Mouse (Mus musculus): ENCODE data around the gene Fbxw27.
"Not testable (repeated sequence)": the region's sequence is repeated elsewhere in the genome, so short reads cannot be mapped to it uniquely, and the experiment has no call there.

The Fbxw27 gene

DNA sequence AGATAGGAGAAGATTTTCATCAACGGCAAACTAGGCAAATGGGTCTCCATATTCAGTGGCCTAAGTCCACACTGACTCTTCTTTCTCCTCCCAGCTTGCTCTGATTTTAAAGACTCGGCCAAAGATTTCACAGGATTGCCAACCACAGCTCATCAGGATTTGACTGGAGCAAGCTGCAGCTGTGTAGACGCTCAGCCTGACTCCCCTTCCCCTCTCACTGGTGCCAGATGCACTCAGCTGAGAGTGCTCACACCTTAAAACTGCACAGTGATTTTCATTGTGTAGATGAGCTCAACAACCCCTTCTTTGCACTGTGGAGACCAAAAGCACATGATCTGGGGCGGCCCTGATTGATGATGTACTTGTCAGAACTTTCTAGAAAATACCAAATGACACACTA lies at the start of gene Fbxw27:
Gene Fbxw27 (minus strand): TSS at position 101 of the 400 bp plus-strand sequence.
- not testable (repeated sequence) for DNase-seq (ENCODE audit: low read depth, low spot score)

DNA sequence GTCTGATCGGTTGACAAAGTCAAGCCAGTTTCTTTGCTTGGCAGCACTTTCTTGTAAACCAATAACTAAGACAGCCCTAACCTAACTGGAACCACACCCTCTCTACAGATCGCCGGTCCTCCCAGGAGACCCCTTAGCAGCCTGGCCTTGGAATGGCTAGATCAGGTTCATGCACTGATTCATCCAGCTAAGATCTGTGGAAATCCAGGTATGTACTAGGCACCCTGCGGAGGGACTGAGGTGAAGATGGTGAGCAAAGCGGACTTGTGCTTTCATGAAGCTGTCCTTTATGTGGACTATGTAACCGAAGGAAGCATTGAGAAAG lies 42.6 kb upstream of the Fbxw27 start:
- no peak for DNase-seq (ENCODE audit: low read depth, low spot score)

DNA sequence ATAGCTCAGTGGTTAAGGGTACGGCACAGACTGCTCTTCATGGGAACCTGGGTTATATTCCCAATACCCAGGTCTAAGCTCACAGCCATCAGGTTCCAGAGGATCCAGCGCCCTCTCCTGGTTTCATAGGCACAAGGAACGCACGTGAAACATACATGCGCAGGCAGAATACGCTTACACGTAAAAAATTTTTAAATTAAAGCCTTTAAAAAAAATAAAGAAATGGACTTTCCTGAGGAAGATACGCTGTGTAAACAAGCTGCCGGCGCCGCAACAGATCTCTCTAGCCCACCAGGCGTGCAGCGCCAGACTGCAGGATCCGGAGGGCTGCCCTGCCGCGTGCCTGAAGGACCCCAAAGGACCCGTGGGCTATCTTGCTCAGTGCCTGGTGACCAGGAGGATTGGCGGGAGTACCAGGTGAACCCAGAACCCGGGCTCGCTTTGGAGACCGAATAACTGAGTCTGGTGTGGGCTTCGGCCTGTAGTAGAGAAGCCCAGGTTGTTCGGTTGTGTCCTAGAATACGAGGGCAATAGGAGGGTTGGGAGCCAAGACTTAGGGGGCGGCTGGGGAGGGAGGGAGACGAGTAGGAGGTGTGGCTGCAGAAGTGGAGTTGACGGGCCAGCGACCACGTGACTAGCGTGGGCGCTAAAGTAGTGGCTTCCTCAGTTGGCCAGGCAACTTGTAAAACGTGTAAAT lies 42.1 kb upstream of the Fbxw27 start, which contains the start of gene Nme6:
Gene Nme6 (plus strand): TSS at position 359 of the 697 bp plus-strand sequence.
- peak; percentile 74 for DNase-seq (ENCODE audit: low read depth, low spot score)

DNA sequence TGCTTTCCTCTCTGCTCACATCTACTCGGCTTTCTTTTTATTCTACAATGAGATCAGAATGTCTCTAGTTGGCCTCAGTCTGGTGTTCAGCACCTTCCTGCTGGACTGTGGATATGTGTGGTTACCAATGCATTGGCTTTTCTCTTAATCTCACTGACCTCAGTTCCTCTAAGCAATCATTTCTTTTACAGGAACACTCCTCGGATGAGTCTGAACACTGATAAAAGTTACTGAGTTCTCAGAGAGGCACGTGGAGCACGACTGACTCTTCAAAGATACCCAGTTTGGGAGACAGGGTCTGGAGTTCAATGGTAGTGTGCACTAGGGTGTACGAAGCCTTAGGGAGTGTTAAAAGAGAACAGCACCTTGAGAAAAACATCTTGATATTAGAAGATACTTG lies 35.7 kb upstream of the Fbxw27 start:
- DNase-seq (ENCODE audit: low read depth, low spot score) = no peak

DNA sequence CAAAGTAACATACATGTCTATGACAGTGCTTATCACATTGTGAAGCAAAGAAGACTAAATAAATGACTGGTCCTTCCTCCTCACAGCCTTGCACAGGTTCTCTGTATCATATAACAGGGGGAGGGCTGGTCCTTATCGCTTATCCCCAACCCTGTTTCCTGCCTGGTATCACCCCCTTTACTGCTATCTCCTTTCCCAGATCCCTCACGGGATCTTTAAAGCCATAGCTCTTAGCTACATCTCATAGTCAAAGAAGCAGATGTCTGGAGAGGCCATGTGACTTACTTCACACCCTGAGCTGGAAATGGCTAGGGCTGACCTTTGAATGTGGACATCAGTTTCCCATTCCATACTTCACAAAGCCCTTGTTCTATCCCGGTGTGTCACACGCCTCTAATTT lies 35.3 kb upstream of the Fbxw27 start:
- no peak for DNase-seq (ENCODE audit: low read depth, low spot score)

DNA sequence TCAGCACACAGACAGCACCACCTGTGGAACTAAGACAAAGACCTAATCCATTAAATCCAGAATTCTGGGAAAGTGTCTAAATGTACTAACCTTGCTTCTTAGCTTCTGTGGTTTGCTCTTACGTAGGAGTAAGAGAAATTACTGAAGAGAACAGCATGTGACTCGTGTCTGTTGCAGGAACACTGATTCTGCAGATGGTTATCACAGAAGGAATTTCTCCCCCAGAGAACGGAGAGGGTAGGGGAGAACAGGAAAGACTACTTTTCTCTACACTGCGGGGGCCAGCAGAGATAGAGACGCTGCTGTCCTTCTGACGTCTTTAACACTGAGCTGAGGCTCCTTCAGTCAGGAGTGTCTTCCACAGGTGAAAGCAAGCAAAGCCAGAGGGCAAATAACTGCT lies 25.9 kb upstream of the Fbxw27 start:
- no peak for DNase-seq (ENCODE audit: low read depth, low spot score)

DNA sequence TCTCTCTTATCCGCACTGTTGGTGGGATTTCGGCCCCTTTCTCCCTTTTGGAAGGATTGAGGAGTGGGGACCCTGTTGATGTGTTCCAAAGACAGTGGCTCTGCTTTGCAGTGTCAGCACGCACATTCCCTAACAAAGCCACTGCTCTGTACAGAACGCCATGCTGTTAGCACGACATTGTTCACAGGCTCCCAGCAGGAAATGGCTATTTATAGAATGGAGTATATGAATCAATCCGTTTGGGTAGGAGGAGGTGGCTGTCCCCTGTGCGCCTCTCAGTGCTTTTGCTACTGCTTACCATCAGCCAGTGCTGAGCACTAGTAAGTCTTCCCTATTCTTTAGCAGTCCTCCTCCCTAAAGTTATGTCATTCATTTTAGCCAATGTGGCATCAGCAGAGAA lies 23.0 kb upstream of the Fbxw27 start:
- DNase-seq (ENCODE audit: low read depth, low spot score) = no peak

DNA sequence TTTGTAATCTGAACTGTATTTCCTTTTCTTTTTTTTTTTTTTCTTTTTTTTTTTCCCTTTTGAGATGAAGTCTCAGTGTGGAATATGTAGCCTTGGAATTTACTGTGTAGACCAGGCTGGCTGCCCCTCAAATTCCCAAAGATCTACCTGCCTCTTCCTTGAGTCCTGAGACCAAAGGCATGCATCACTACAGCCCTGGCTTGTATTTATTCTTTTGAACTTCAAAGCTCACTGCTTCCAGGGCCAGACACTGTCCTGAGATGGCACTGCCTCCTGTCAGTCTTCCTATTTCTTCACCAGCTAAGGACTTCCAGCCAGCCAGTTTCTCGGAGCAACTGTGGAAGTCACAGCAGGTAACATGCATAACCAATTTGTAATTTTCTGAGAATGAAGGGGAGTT lies 21.5 kb upstream of the Fbxw27 start, which contains the start of gene Spink8:
Gene Spink8 (plus strand): TSS at position 301 of the 400 bp plus-strand sequence.
- no peak for DNase-seq (ENCODE audit: low read depth, low spot score)

DNA sequence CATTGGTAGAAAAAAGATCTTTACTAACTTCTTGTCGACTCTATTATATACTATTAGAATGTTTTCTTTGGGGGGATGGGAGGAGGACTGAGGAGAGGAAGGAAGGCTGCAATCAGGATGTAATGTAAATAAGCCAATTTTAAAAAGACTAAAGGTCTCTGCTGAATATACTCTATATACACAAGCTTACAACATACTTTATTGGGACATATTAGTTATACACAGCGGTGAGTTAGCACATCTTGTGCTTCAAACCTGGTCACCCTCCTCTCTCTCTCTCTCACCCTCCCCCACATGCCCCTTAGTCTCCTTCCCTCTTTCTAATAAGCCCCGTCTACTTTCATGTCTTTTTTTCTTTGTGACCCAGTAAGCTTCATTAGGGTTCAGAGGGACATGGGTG lies 17.4 kb upstream of the Fbxw27 start:
- DNase-seq (ENCODE audit: low read depth, low spot score) = no peak

DNA sequence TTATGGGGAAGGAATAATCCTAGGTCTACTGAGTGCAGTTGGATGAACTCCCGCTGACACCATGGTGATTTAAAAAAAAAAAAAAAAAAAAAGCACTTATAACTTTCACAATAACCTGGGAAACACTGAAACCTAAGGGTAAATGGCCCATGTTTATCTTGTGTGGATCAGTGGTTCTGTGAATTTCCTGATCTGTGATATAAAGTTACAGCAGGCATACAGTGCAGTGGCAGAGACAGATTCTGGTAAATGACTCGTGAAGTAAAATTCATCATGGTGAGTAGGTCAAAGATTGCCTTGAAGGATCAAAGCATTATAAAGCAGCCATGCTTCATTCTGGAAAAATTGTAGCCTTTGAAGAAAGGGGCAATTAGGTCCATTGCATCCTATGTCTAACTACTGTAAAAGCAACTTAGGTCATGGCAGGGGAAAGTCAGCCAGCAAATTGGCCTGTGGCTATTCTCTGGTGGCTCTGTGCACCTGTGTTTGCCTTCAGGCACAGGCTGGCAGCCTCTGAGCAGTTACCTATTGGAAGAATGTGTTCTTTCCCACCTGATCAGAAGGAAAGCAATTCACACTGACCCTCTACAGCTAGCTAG lies 16.3 kb upstream of the Fbxw27 start:
- DNase-seq (ENCODE audit: low read depth, low spot score) = no peak

DNA sequence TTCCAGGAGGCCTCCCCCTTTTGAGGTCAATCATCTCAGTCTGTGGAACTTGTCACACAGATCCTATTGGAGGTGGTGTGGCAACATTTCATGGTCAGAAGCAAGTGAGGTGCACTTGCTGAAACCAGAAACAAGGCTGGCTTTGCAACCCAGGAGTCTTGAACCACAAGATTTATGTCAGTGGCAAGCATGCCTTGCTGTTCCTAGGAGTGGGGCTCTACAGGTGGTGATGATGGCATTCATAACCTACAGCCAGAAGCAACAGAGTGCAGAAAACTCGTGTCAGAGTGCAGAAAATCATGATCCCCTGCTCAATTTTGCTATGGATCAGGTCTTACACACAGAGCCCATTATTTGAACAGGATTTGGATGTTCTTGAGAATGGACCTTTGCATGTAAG lies 15.8 kb upstream of the Fbxw27 start:
- DNase-seq (ENCODE audit: low read depth, low spot score) = no peak

DNA sequence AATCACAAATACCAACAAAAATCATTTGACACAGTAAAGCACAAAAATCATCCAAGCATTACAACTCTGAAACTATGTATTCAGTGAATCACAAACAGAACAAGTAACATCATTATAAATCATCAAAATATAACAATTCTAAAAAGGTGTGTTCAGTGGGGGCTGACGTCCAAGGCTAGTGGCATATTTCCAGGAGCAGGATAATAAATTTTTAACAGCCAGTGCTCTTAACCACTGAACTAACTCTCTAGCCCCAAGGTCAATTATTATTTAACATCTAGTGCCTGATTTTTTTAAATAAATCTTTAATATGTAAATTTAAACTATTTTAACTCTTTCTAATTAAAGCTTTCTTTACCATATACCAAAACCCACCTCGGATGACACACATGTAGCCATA lies 15.1 kb upstream of the Fbxw27 start:
- not testable (repeated sequence) for DNase-seq (ENCODE audit: low read depth, low spot score)

DNA sequence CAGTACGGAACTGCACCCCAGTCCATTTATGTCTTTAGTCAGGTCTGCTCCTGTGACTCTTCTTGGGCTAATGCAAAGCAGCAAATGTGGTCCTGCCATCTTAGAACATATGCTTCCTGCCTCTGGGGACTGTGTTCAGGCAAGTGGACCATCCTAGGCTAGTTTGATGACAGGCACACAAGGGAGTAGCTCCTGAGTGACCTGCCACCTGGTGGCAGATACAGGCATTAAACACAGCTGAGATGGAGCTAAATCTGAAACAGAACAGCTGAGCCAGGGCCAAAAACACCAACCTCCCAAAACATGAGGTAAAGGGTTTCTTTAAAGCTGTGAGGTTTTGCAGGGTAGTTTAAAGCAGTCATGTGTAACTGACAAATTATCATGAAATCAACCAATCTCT lies 7.6 kb upstream of the Fbxw27 start:
- peak; percentile 33 for DNase-seq (ENCODE audit: low read depth, low spot score)

DNA sequence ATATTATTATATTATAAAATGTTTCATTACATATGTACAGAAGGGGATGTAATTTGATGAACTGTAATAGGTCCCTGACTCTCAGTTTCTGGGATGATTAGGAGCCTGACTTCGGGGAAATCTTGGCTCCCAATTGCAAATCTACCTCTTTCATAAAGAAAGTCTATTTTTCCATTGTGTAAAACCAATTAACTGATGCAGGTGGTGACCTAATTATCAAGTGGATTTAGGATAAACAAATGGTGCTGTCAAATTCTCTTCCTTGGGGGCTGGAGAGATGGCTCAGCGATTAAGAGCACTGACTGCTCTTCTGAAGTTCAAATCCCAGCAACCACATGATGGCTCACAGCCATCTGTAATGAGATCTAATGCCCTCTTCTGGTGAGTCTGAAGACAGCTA lies 5.3 kb upstream of the Fbxw27 start:
- DNase-seq (ENCODE audit: low read depth, low spot score) = no peak

DNA sequence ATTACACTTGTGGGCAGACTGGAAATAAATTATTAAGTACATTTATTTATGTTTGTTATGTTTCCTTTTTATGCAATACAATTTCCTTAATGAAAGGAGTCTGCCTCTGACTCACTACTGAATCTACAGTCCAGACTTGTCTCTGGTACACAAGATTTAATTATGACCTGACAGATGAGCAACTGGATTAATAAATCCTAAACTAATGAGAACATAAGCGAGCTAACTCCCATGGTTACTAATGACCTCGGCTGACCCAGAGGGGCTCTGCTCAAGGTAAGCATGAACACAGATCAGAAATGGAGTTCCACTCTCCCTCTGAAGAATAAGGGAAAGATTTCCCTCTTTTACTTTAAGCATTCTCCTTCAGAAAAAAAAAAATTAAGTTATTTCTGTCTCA lies 4.8 kb upstream of the Fbxw27 start:
- no peak for DNase-seq (ENCODE audit: low read depth, low spot score)

DNA sequence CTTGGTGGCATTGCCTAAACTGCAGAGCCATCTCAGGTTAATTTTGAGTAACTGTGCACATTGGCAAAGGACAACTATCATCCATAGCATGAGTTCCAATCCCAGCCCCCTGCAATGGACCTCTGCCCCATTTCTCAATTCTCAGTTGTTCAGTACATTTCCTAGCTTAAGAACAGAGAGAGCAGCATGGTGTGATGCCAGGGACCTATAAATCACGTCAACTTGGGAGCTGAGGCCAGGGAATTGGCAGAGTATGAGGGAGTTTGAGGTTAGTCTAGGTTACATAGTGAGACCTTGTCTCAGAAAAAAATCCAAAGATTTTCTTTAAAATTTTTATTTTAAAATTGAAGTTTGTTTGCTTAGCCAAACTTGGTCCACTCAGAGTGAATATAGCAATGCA lies 23.6 kb downstream of the Fbxw27 start:
- not testable (repeated sequence) for DNase-seq (ENCODE audit: low read depth, low spot score)

DNA sequence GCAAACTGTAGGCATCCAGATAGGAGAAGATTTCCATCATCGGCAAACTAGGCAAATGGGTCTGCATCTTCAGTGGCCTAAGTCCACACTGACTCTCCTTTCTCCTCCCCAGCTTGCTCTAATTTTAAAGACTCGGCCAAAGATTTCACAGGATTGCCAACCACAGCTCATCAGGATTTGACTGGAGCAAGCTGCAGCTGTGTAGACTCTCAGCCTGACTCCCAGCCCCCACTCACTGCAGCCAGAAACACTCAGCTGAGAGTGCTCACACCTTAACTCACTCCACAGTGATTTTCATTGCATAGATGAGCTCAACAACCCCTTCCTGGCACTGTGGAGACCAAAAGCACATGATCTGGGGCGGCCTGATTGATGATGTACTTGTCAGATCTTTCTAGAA lies 44.5 kb downstream of the Fbxw27 start, which contains the start of gene Fbxw26:
Gene Fbxw26 (minus strand): TSS at position 101 of the 400 bp plus-strand sequence.
- DNase-seq (ENCODE audit: low read depth, low spot score) = not testable (repeated sequence)

Measured in WW6 (cell line).